Mouse (Mus musculus) kidney, adult 2 months (tissue): ENCODE measurements around the gene Rora.

Source experiments
- CTCF ChIP-seq: fragments of 200-500 bp; conservative IDR thresholded peaks from 2 replicates; pipeline ENCODE4 v1.5.1; 2011; ENCODE audit warnings: low read depth, mild to moderate bottlenecking, control low read depth, low read length, moderate library complexity, mixed read lengths; ENCODE audit not compliant: insufficient read depth, insufficient read length
- POLR2A ChIP-seq: fragments of 200-500 bp; IDR thresholded peaks from one replicate; pipeline ENCODE4 v1.6.1; 2011; ENCODE audit warnings: low read depth, low read length, control low read depth

- TF ChIP-seq CTCF (no peak), POLR2A (no peak)
Measured at GRCm38 (mm10) chr9:69321956-69322355, 668.4 kb downstream of the Rora start.
